Mouse (Mus musculus) liver, adult 2 months (tissue): ENCODE data around the gene Odf3l2. TPM values are rescaled to one million over a fixed set of nuclear protein-coding genes. Genes with fewer than 3 reads are reported as not detected.

ENCODE experiments used
- DNase-seq: peaks from one replicate; pipeline ENCODE4 v3.0.0-alpha.2; 2011; ENCODE audit warnings: low read depth, low spot score; ENCODE audit errors: extremely low read depth
- H3K27ac ChIP-seq: fragments of 200-500 bp; replicated peaks from 2 replicates; pipeline ENCODE4 v1.5.1; 2012; ENCODE audit warnings: low read depth, mild to moderate bottlenecking, control low read depth, inconsistent platforms, low read length; ENCODE audit not compliant: insufficient read depth
- H3K27me3 ChIP-seq: fragments of 200-500 bp; 2 replicates; pipeline ENCODE4 v1.6.1; 2012; ENCODE audit warnings: mild to moderate bottlenecking, moderate library complexity, low read length, inconsistent platforms; ENCODE audit not compliant: control insufficient read depth, insufficient read depth
- H3K36me3 ChIP-seq: fragments of 200-500 bp; 2 replicates; pipeline ENCODE4 v1.6.1; 2012; ENCODE audit warnings: low read length, inconsistent platforms; ENCODE audit not compliant: control insufficient read depth, insufficient read depth
- H3K4me1 ChIP-seq: fragments of 200-500 bp; 2 replicates; pipeline ENCODE4 v1.6.1; 2011; ENCODE audit warnings: low read length; ENCODE audit not compliant: control insufficient read depth, insufficient read depth
- H3K4me3 ChIP-seq: fragments of 200-500 bp; 2 replicates; pipeline ENCODE4 v1.5.1; 2011; ENCODE audit warnings: low read depth, mild to moderate bottlenecking, control low read depth, low read length, moderate library complexity; ENCODE audit not compliant: insufficient read depth
- H3K79me2 ChIP-seq: fragments of 200-500 bp; 2 replicates; pipeline ENCODE4 v1.6.1; 2012; ENCODE audit warnings: inconsistent platforms, mild to moderate bottlenecking, low read length, moderate library complexity; ENCODE audit not compliant: control insufficient read depth, insufficient read depth
- H3K9ac ChIP-seq: fragments of 200-500 bp; 2 replicates; pipeline ENCODE4 v1.6.1; 2012; ENCODE audit warnings: low read depth, mild to moderate bottlenecking, control low read depth, inconsistent platforms, low read length
- CTCF ChIP-seq: fragments of 200-500 bp; IDR thresholded peaks from 2 replicates; pipeline ENCODE4 v1.5.1; 2011; ENCODE audit warnings: low read depth, low read length, control low read depth
- POLR2A ChIP-seq: fragments of 200-500 bp; IDR thresholded peaks from 2 replicates; pipeline ENCODE4 v1.6.1; 2011; ENCODE audit warnings: low read length, control low read depth; ENCODE audit not compliant: insufficient read depth; ENCODE audit errors: extremely low read depth
- WGBS: fragments of 180-500 bp; shearing (Covaris S2); methylation state at CpG from one replicate; pipeline ENCODE4 v1.1.7; 2018; 5-methylcytosine and 5-hydroxymethylcytosine counted together
- polyA plus RNA-seq: library from polyadenylated mRNA; depleted of rRNA; stranded (reverse); fragments of >200 nt; gene quantifications from 2 replicates; pipeline ENCODE4 v1.2.3, GENCODE M21; 2012
- total RNA-seq: library from RNA; depleted of rRNA; stranded (reverse); fragments of >200 nt; gene quantifications from 2 replicates; pipeline ENCODE4 v1.2.3, GENCODE M21; 2014

Odf3l2 gene
- total and polyA plus RNA-seq, 2 experiments, result not detected

- H3K27ac ChIP-seq, result peak within 1 kb of the TSS; percentile 69
- WGBS, result under 1% methylated on average over 45 of the region's 45 CpGs
- H3K4me1 ChIP-seq, result peaks cover 7% of the 10 kb centered on the region
- H3K4me3 ChIP-seq, result peak within 1 kb of the TSS; percentile 84
- peaks cover 5% of the 10 kb centered on the region; the same call in 1 of the 2 replicates for H3K79me2 ChIP-seq
- peak; percentile 86 for DNase-seq
- H3K36me3 ChIP-seq, result no peaks in the 10 kb centered on the region
- no peaks in the 10 kb centered on the region for H3K27me3 ChIP-seq
- TF ChIP-seq POLR2A (no peak), CTCF (peak; percentile 60)
- peak within 1 kb of the TSS; percentile 83 for H3K9ac ChIP-seq
Observed at GRCm38 (mm10) chr10:79668771-79669575, 23.4 kb upstream of the Odf3l2 start, which contains the start of gene Tpgs1. Tpgs1 (plus strand) TSS chr10:79669369.

- TF ChIP-seq CTCF, result no peak
- no peak for TF ChIP-seq POLR2A
- no peaks in the 10 kb centered on the region for H3K36me3 ChIP-seq
- H3K79me2 ChIP-seq, result peaks cover 5% of the 10 kb centered on the region; the same call in 1 of the 2 replicates
- no peak overlapping the region for H3K9ac ChIP-seq
- WGBS, result 79% methylated on average over 5 of the region's 5 CpGs
- H3K27ac ChIP-seq, result no peak overlapping the region
- H3K4me3 ChIP-seq, result no peak overlapping the region
- H3K27me3 ChIP-seq, result no peaks in the 10 kb centered on the region
- no peak for DNase-seq
- H3K4me1 ChIP-seq, result peaks cover 7% of the 10 kb centered on the region
Observed at GRCm38 (mm10) chr10:79668076-79668475, 22.5 kb upstream of the Odf3l2 start.

GRCm38 (mm10) chr10:79666493-79666892, 21.0 kb upstream of the Odf3l2 start:
- H3K27ac ChIP-seq, result no peak overlapping the region
- no peak for TF ChIP-seq CTCF
- TF ChIP-seq POLR2A, result no peak
- H3K36me3 ChIP-seq, result no peaks in the 10 kb centered on the region
- DNase-seq, result no peak
- WGBS, result 73% methylated on average over 9 of the region's 9 CpGs
- no peak overlapping the region for H3K9ac ChIP-seq
- H3K4me3 ChIP-seq, result no peak overlapping the region
- H3K27me3 ChIP-seq, result no peaks in the 10 kb centered on the region
- H3K79me2 ChIP-seq, result peaks cover 5% of the 10 kb centered on the region; the same call in 1 of the 2 replicates
- H3K4me1 ChIP-seq, result peaks cover 7% of the 10 kb centered on the region

GRCm38 (mm10) chr10:79665051-79665450, 19.5 kb upstream of the Odf3l2 start:
- no peak for TF ChIP-seq CTCF
- no peak for TF ChIP-seq POLR2A
- 83% methylated on average over 8 of the region's 8 CpGs for WGBS
- DNase-seq, result no peak
- no peak overlapping the region for H3K9ac ChIP-seq
- H3K4me3 ChIP-seq, result no peak overlapping the region
- H3K27ac ChIP-seq, result no peak overlapping the region
- H3K36me3 ChIP-seq, result no peaks in the 10 kb centered on the region
- peaks cover 2% of the 10 kb centered on the region for H3K4me1 ChIP-seq
- H3K79me2 ChIP-seq, result peaks cover 5% of the 10 kb centered on the region; the same call in 1 of the 2 replicates
- no peaks in the 10 kb centered on the region for H3K27me3 ChIP-seq

- H3K36me3 ChIP-seq, result no peaks in the 10 kb centered on the region
- TF ChIP-seq CTCF (peak; percentile 92), POLR2A (no peak)
- H3K79me2 ChIP-seq, result no peaks in the 10 kb centered on the region
- no peak for DNase-seq
- H3K27me3 ChIP-seq, result no peaks in the 10 kb centered on the region
- no peaks in the 10 kb centered on the region for H3K4me1 ChIP-seq
- no peak within 1 kb of the TSS for H3K4me3 ChIP-seq
- H3K9ac ChIP-seq, result no peak within 1 kb of the TSS
- 23% methylated on average over 13 of the region's 13 CpGs for WGBS
- H3K27ac ChIP-seq, result no peak within 1 kb of the TSS
Observed at GRCm38 (mm10) chr10:79664131-79664665, 18.7 kb upstream of the Odf3l2 start, which contains the start of gene Madcam1. Madcam1 (plus strand) TSS chr10:79664559.
